Mouse (Mus musculus) bone marrow, adult 2 months (tissue): ENCODE measurements at regions not wholly inside any gene's neighbourhood (a gene's known extent, or its start where the extent isn't known, plus 50 kb on each side); places are given as distances from the start of the nearest gene placed in this dataset.

ENCODE experiments used
- CTCF ChIP-seq: fragments of 200-500 bp; IDR thresholded peaks from 2 replicates; pipeline ENCODE4 v1.5.1; 2011; ENCODE audit warnings: low read length, control low read depth; ENCODE audit not compliant: control insufficient read depth, insufficient read depth
- POLR2A ChIP-seq: fragments of 200-500 bp; IDR thresholded peaks from 2 replicates; pipeline ENCODE4 v1.6.1; 2011; ENCODE audit warnings: low read depth, mild to moderate bottlenecking, control low read depth, low read length, borderline replicate concordance; ENCODE audit not compliant: control insufficient read depth

DNA sequence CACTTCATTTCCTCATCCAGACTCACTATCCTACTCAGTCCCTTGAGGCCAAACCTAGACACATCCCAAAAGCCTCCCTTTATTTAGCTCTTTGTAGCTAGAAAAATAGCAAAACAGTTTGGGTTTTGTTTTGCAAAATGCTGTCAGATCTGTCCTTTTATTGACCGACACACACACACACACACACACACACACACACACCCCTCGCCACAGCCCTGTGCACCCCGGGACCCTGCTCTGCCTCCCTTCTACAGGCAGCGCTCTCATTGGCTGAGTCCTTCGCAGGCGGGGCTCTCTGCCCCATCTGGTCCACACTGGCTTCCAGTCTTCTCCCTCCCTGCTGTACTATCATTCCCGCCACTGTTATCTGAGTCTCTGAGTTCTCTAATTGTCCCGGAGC lies 56.5 kb upstream of the Kit start:
- no peak for TF ChIP-seq POLR2A
- no peak for TF ChIP-seq CTCF
